Mouse (Mus musculus): ENCODE data around the gene Mtmr3. TPM values are rescaled to one million over a fixed set of nuclear protein-coding genes. Genes with fewer than 3 reads are reported as not detected.

Mtmr3 gene
- polyA plus RNA-seq, 1 experiment from 2014 or later = 31.7 TPM

- no peak overlapping the region for H3K27ac ChIP-seq
- DNase-seq (ENCODE audit: low spot score) = no peak
- H3K4me1 ChIP-seq (replicated peaks) = no peaks in the 10 kb centered on the region
- H3K9me3 ChIP-seq = no peaks in the 10 kb centered on the region
- WGBS = 88% methylated on average over 9 of the region's 9 CpGs
- peaks cover 80% of the 10 kb centered on the region for H3K36me3 ChIP-seq
- H3K27me3 ChIP-seq (ENCODE audit: insufficient read depth, poor library complexity, severe bottlenecking) = no peaks in the 10 kb centered on the region
- H3K4me3 ChIP-seq = no peak overlapping the region
Observed at GRCm38 (mm10) chr11:4498774-4499173, 95.9 kb downstream of the Mtmr3 start.

- peaks cover 80% of the 10 kb centered on the region for H3K36me3 ChIP-seq
- 86% methylated on average over 10 of the region's 10 CpGs for WGBS
- no peaks in the 10 kb centered on the region for H3K4me1 ChIP-seq (replicated peaks)
- H3K9me3 ChIP-seq = no peaks in the 10 kb centered on the region
- DNase-seq (ENCODE audit: low spot score) = no peak
- H3K4me3 ChIP-seq = no peak overlapping the region
- 0 out of 2 replicates have a peak overlapping the region, but pooled peaks have one; percentile 1 for H3K27ac ChIP-seq
- no peaks in the 10 kb centered on the region for H3K27me3 ChIP-seq (ENCODE audit: insufficient read depth, poor library complexity, severe bottlenecking)
Observed at GRCm38 (mm10) chr11:4497501-4498118, 97.1 kb downstream of the Mtmr3 start.

GRCm38 (mm10) chr11:4495021-4495540 lies 99.6 kb downstream of the Mtmr3 start:
- H3K27me3 ChIP-seq (ENCODE audit: insufficient read depth, poor library complexity, severe bottlenecking) = no peaks in the 10 kb centered on the region
- no peak overlapping the region for H3K27ac ChIP-seq
- WGBS = 85% methylated on average over 4 of the region's 4 CpGs
- no peaks in the 10 kb centered on the region for H3K9me3 ChIP-seq
- H3K36me3 ChIP-seq = peaks cover 87% of the 10 kb centered on the region
- H3K4me3 ChIP-seq = no peak overlapping the region
- no peaks in the 10 kb centered on the region for H3K4me1 ChIP-seq (replicated peaks)
- no peak for DNase-seq (ENCODE audit: low spot score)

DNA sequence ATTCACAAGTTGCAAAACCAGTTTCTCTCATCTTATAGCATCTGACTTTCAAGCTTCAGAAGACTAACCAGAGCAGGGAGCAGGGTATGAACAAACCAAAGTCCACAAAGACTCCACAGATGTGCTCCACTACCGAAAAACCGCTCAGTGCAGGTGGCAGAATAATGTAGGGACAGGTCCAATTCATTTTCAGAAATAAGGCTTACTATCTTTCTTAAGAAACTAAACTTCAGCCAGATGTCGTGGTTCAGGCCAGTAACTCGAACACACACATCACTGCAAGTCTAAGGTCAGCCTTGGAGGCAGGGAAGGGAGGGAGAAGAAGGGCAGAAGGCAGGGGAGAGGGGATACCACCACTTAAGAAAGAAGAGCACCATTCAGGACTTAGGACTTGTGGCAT lies 105.5 kb downstream of the Mtmr3 start:
- peaks cover 97% of the 10 kb centered on the region for H3K36me3 ChIP-seq
- WGBS = 95% methylated on average over 4 of the region's 4 CpGs
- H3K27me3 ChIP-seq (ENCODE audit: insufficient read depth, poor library complexity, severe bottlenecking) = no peaks in the 10 kb centered on the region
- no peaks in the 10 kb centered on the region for H3K9me3 ChIP-seq
- H3K27ac ChIP-seq = no peak overlapping the region
- no peaks in the 10 kb centered on the region for H3K4me1 ChIP-seq (replicated peaks)
- no peak for DNase-seq (ENCODE audit: low spot score)
- H3K4me3 ChIP-seq = no peak overlapping the region

DNA sequence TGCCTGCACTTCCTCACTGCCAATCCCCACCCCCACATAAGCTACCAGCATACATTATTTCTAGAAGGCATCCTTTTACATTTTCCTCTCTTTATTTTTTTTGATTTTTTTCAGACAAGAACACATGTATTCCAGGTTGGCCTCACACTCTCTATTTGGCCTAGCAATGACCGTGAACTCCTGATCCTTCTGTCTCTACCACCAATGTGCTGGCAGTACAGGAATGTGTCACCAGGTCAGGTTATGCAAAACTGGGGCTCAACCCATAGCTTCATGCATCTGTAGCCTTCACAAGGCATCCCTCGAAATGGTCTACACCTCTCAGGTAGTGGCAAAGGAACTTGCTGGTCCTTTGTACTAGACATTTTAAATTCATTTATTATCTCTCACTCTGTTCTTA lies 105.9 kb downstream of the Mtmr3 start:
- Histone ChIP-seq H3K9me3 (no peaks in the 10 kb centered on the region), H3K27ac (no peak overlapping the region), H3K4me3 (no peak overlapping the region), H3K4me1 (replicated peaks) (no peaks in the 10 kb centered on the region), H3K36me3 (peaks cover 99% of the 10 kb centered on the region), H3K27me3 (ENCODE audit: insufficient read depth, poor library complexity, severe bottlenecking) (no peaks in the 10 kb centered on the region)
- 98% methylated on average over 2 of the region's 2 CpGs for WGBS
- DNase-seq (ENCODE audit: low spot score) = no peak

DNA sequence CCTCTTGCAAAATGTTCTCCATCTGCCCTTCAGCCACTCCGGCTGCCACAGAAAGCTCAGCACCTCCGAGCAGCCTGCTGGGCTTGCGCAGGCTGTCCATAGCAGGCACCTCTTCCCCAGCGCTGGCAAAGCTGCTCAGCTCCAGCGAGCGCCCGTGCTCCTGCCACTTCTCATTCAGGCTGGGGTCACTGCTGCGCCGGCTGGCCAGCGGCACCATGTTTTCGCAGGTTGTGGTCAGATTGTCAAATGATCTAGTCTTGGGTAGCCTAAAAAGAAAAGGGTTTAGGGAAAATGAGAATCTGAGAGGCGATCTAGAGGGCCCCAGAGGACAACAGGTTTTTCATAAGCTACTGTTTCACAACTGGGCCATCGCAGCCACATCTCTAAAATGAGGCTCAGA lies 106.3 kb downstream of the Mtmr3 start:
- no peak overlapping the region for H3K4me3 ChIP-seq
- no peaks in the 10 kb centered on the region for H3K27me3 ChIP-seq (ENCODE audit: insufficient read depth, poor library complexity, severe bottlenecking)
- peaks cover 99% of the 10 kb centered on the region for H3K36me3 ChIP-seq
- no peak overlapping the region for H3K27ac ChIP-seq
- 97% methylated on average over 13 of the region's 13 CpGs for WGBS
- no peak for DNase-seq (ENCODE audit: low spot score)
- H3K9me3 ChIP-seq = no peaks in the 10 kb centered on the region
- no peaks in the 10 kb centered on the region for H3K4me1 ChIP-seq (replicated peaks)

- H3K27me3 ChIP-seq (ENCODE audit: insufficient read depth, poor library complexity, severe bottlenecking) = no peaks in the 10 kb centered on the region
- DNase-seq (ENCODE audit: low spot score) = no peak
- H3K9me3 ChIP-seq = no peaks in the 10 kb centered on the region
- H3K27ac ChIP-seq = no peak overlapping the region
- peaks cover 100% of the 10 kb centered on the region for H3K36me3 ChIP-seq
- 93% methylated on average over 8 of the region's 8 CpGs for WGBS
- H3K4me1 ChIP-seq (replicated peaks) = no peaks in the 10 kb centered on the region
- no peak overlapping the region for H3K4me3 ChIP-seq
Observed at GRCm38 (mm10) chr11:4487401-4487965, 107.2 kb downstream of the Mtmr3 start.

- H3K4me3 ChIP-seq = no peak overlapping the region
- H3K27ac ChIP-seq = no peak overlapping the region
- H3K9me3 ChIP-seq = no peaks in the 10 kb centered on the region
- no peaks in the 10 kb centered on the region for H3K27me3 ChIP-seq (ENCODE audit: insufficient read depth, poor library complexity, severe bottlenecking)
- H3K4me1 ChIP-seq (replicated peaks) = no peaks in the 10 kb centered on the region
- DNase-seq (ENCODE audit: low spot score) = no peak
- WGBS = 92% methylated on average over 5 of the region's 5 CpGs
- H3K36me3 ChIP-seq = peaks cover 100% of the 10 kb centered on the region
Observed at GRCm38 (mm10) chr11:4484541-4484940, 110.1 kb downstream of the Mtmr3 start.

GRCm38 (mm10) chr11:4482641-4483040 lies 112.0 kb downstream of the Mtmr3 start:
- Histone ChIP-seq H3K36me3 (peaks cover 93% of the 10 kb centered on the region), H3K4me1 (replicated peaks) (no peaks in the 10 kb centered on the region), H3K4me3 (no peak overlapping the region), H3K9me3 (no peaks in the 10 kb centered on the region), H3K27ac (no peak overlapping the region), H3K27me3 (ENCODE audit: insufficient read depth, poor library complexity, severe bottlenecking) (no peaks in the 10 kb centered on the region)
- WGBS = 88% methylated on average over 5 of the region's 5 CpGs
- DNase-seq (ENCODE audit: low spot score) = no peak

GRCm38 (mm10) chr11:4476184-4476697 lies 118.4 kb downstream of the Mtmr3 start:
- H3K27me3 ChIP-seq (ENCODE audit: insufficient read depth, poor library complexity, severe bottlenecking) = no peaks in the 10 kb centered on the region
- no peaks in the 10 kb centered on the region for H3K9me3 ChIP-seq
- no peak overlapping the region for H3K4me3 ChIP-seq
- DNase-seq (ENCODE audit: low spot score) = no peak
- peaks cover 34% of the 10 kb centered on the region for H3K36me3 ChIP-seq
- peaks cover 10% of the 10 kb centered on the region for H3K4me1 ChIP-seq (replicated peaks)
- WGBS = 88% methylated on average over 4 of the region's 4 CpGs
- H3K27ac ChIP-seq = no peak overlapping the region

DNA sequence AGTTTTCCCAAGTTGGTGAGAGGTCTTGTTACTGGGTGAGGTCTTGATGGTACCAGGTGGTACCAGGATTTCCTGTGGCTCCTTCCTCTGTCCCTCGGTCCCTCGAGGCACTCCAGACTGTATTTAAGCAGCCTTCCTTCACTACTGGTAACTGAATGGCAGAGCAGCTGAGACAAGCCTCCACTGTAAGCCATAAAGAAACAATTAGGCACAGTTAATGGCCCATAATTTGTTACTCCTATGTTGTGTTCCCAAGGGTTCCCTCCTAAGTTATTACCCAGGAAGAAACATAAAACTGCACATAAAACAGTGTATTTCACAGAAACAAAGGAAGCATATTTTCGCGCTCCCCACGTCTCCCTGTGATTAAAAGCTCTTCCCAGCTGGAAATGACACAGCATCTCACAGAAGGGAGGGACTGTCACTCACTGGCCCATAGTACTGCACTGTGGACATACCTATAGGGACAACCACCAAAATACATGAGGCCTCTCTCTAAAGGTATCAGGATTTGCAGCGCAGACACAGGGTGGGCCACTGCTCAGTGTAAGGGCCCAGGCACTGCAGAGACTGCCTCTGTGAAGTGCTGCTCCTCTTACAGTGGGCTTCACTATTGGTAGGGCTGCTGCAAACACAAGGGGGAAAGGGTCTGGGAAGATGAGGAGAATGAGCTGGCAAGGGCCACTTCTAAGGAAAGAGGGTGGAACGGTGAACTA lies 122.0 kb downstream of the Mtmr3 start:
- H3K9me3 ChIP-seq = no peaks in the 10 kb centered on the region
- peaks cover 5% of the 10 kb centered on the region; the same call in 1 of the 2 replicates for H3K36me3 ChIP-seq
- H3K4me1 ChIP-seq (replicated peaks) = peaks cover 12% of the 10 kb centered on the region
- 84% methylated on average over 7 of the region's 7 CpGs for WGBS
- no peak overlapping the region for H3K4me3 ChIP-seq
- no peak for DNase-seq (ENCODE audit: low spot score)
- no peak overlapping the region for H3K27ac ChIP-seq
- no peaks in the 10 kb centered on the region for H3K27me3 ChIP-seq (ENCODE audit: insufficient read depth, poor library complexity, severe bottlenecking)

- no peak overlapping the region for H3K4me3 ChIP-seq
- H3K4me1 ChIP-seq (replicated peaks) = peaks cover 12% of the 10 kb centered on the region
- no peaks in the 10 kb centered on the region for H3K27me3 ChIP-seq (ENCODE audit: insufficient read depth, poor library complexity, severe bottlenecking)
- 81% methylated on average over 5 of the region's 5 CpGs for whole genome bisulfite sequencing
- DNase-seq (ENCODE audit: low spot score) = no peak
- peaks cover 5% of the 10 kb centered on the region; the same call in 1 of the 2 replicates for H3K36me3 ChIP-seq
- H3K9me3 ChIP-seq = no peaks in the 10 kb centered on the region
- 0 out of 2 replicates have a peak overlapping the region, but pooled peaks have one; percentile 2 for H3K27ac ChIP-seq
Observed at GRCm38 (mm10) chr11:4471734-4472133, 122.9 kb downstream of the Mtmr3 start.

DNA sequence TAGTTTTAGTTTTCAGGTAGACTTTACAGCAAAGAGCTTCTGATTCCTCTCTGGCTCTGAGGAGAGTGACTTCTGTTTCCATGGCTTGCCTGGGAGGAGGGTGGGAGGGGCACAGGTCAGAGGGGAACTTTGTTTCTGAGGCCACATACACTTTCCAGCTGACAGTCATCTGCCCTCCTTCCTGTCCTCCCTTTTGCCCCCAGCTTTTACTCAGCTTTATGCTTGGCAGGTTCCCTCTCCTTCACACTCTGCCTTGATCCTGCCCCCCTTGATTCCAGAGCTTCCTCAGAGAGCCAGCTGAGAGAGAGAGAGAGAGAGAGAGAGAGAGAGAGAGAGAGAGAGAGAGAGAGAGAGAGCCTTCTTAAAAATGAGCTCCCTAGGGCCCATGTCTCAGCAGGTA lies 123.4 kb downstream of the Mtmr3 start:
- H3K9me3 ChIP-seq = no peaks in the 10 kb centered on the region
- H3K27me3 ChIP-seq (ENCODE audit: insufficient read depth, poor library complexity, severe bottlenecking) = no peaks in the 10 kb centered on the region
- peaks cover 14% of the 10 kb centered on the region for H3K4me1 ChIP-seq (replicated peaks)
- H3K27ac ChIP-seq = peak overlapping the region; percentile 2; the same call in 1 of the 2 replicates
- H3K4me3 ChIP-seq = no peak overlapping the region
- DNase-seq (ENCODE audit: low spot score) = no peak
- peaks cover 4% of the 10 kb centered on the region; the same call in 1 of the 2 replicates for H3K36me3 ChIP-seq
